ENCODE assay signal across 8 mouse cellular contexts in the genomic region with DNA sequence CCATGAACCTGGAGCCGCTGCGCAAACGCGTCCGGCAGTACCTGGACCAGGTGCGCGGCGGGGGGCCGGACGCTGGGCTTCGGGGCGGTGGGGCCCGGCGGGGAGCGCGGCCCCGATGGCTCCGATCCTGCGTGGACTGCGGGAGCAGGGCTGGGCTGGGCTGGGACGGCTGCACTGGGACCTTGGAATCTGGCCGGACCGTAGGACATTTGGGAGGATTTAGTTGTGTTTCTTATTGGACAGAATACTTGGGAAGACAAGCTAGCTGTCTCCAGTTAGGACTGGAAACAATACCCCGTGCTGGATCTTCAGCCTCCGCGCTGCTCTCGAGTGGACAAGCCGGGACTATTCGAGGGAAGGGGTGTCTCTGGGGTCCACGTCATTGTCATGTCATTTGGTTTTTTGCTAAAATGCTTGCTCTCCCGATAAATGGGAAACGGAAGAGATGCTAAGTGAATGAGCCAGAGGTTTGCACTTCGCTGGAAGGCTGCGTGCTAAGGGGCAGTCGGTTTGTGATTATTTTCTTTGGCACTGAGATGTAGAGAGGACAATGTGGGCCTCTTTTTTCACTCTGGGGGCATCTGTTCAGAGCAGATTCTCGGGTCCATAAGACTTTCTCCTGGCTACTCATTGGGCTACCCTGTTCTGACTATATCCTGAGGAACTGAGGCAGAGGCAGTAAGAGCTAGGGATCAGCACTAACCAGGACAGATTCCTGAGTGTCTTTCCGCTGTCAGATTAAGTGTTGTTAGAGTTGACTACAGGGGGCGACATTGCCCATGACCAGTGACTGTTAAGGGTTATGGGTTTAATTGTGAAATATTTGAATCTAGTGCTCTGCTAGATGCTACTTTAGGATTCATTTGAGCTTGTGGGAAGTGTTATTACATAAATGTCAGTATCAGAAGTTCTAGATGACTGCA. TPM values are rescaled to one million over a fixed set of nuclear protein-coding genes. Genes with fewer than 3 reads are reported as not detected.
DNase-seq lines count a peak whose midpoint lies in the region; ATAC-seq lines count a peak whose summit lies in the region.

No protein-coding gene starts in this region.

- no peaks in the 10 kb centered on the region for H3K27me3 ChIP-seq in embryonic facial prominence, embryonic 12.5 days
- H3K27me3 ChIP-seq in lung, embryonic 15.5 days, result no peaks in the 10 kb centered on the region
- H3K27me3 ChIP-seq in neural tube, embryonic 15.5 days (replicated peaks), result no peaks in the 10 kb centered on the region

- H3K36me3 ChIP-seq in embryonic facial prominence, embryonic 12.5 days, result peaks cover 19% of the 10 kb centered on the region
- peaks cover 21% of the 10 kb centered on the region for H3K36me3 ChIP-seq in lung, embryonic 15.5 days
- peaks cover 21% of the 10 kb centered on the region for H3K36me3 ChIP-seq in neural tube, embryonic 15.5 days

- WGBS in embryonic facial prominence, embryonic 12.5 days, result under 1% methylated on average over 38 of the region's 38 CpGs
- 2% methylated on average over 38 of the region's 38 CpGs for WGBS in lung, embryonic 15.5 days
- WGBS in neural tube, embryonic 15.5 days, result under 1% methylated on average over 36 of the region's 38 CpGs

- peak overlapping the region; percentile 89 for H3K9ac ChIP-seq in embryonic facial prominence, embryonic 12.5 days
- H3K9ac ChIP-seq in lung, embryonic 15.5 days, result peak overlapping the region; percentile 94
- H3K9ac ChIP-seq in neural tube, embryonic 15.5 days (replicated peaks), result peak overlapping the region; percentile 95

- ATAC-seq in activated CD4-positive, CD25-positive, alpha-beta regulatory T cell, adult 4 months, result peak; percentile 40
- ATAC-seq in embryonic facial prominence, embryonic 12.5 days (ENCODE audit: insufficient number of reproducible peaks, insufficient read depth, low FRiP score, low TSS enrichment), result peak; percentile 62
- peak; percentile 41 for ATAC-seq in lung, embryonic 15.5 days (ENCODE audit: borderline replicate concordance, extremely low read depth, low FRiP score, low TSS enrichment)
- ATAC-seq in neural tube, embryonic 15.5 days (ENCODE audit: low FRiP score), result peak; percentile 78

- H3K9me3 ChIP-seq in embryonic facial prominence, embryonic 12.5 days, result no peaks in the 10 kb centered on the region
- no peaks in the 10 kb centered on the region for H3K9me3 ChIP-seq in lung, embryonic 15.5 days
- no peaks in the 10 kb centered on the region for H3K9me3 ChIP-seq in neural tube, embryonic 15.5 days (replicated peaks)

- peak; percentile 34 to 56 for DNase-seq in CD8-positive naive resting alpha-beta T cell, adult 2 months (ENCODE audit: low read depth in 2 of 2, low spot score in 2 of 2)
- peak; percentile 63 to 66 for DNase-seq in heart, postnatal 10 days
- peak; percentile 57 to 70 for DNase-seq in kidney, postnatal 4 days
- DNase-seq in ovary, postnatal 14 days (ENCODE audit: low spot score), result no peak

- intact Hi-C loops in heart, postnatal 10 days (cut with DNase I), result loop anchor here (1.0 kb wide), 2 partner anchors 27 to 131 kb away; a partner anchor contains a TSS

- peak overlapping the region; percentile 87 for H3K4me3 ChIP-seq in embryonic facial prominence, embryonic 12.5 days
- peak overlapping the region; percentile 98 for H3K4me3 ChIP-seq in lung, embryonic 15.5 days
- peak overlapping the region; percentile 99 for H3K4me3 ChIP-seq in neural tube, embryonic 15.5 days (replicated peaks)

- H3K27ac ChIP-seq in embryonic facial prominence, embryonic 12.5 days, result peak overlapping the region; percentile 67
- H3K27ac ChIP-seq in lung, embryonic 15.5 days, result peak overlapping the region; percentile 91
- H3K27ac ChIP-seq in neural tube, embryonic 15.5 days (replicated peaks), result peak overlapping the region; percentile 80

- H3K4me1 ChIP-seq in embryonic facial prominence, embryonic 12.5 days, result peaks cover 10% of the 10 kb centered on the region
- H3K4me1 ChIP-seq in lung, embryonic 15.5 days, result peaks cover 33% of the 10 kb centered on the region
- peaks cover 33% of the 10 kb centered on the region for H3K4me1 ChIP-seq in neural tube, embryonic 15.5 days

- peak overlapping the region; percentile 86 for H3K4me2 ChIP-seq in embryonic facial prominence, embryonic 12.5 days (replicated peaks)
- H3K4me2 ChIP-seq in lung, embryonic 15.5 days, result peak overlapping the region; percentile 79
- peak overlapping the region; percentile 89 for H3K4me2 ChIP-seq in neural tube, embryonic 15.5 days

RNA-seq across cellular contexts. Expression of a gene that starts 0.6 kb away (rescaled TPM):
- polyA plus RNA-seq in activated CD4-positive, CD25-positive, alpha-beta regulatory T cell, adult 4 months (2017; shearing (Covaris generic)), result 10 to 100 TPM; 26.7 to 29.7 TPM
- polyA plus RNA-seq in embryonic facial prominence, embryonic 12.5 days (2016; fragmentation: Nextera tagmentation; extraction: Ambion mirVana), result 237 and 247 TPM in 2 replicates
- 10 to 100 TPM; 40.6 to 43.1 TPM for total RNA-seq in heart, postnatal 10 days (2021)
- 214 and 215 TPM in 2 replicates for polyA plus RNA-seq in lung, embryonic 15.5 days (2015; fragmentation: Nextera tagmentation; extraction: Ambion mirVana)
- 138 and 149 TPM in 2 replicates for polyA plus RNA-seq in neural tube, embryonic 15.5 days (2015; fragmentation: Nextera tagmentation; extraction: Ambion mirVana)

RNA-seq across cellular contexts. Expression of a gene that starts 27.3 kb away (rescaled TPM):
- polyA plus RNA-seq in activated CD4-positive, CD25-positive, alpha-beta regulatory T cell, adult 4 months (2017; shearing (Covaris generic)), result 10 to 100 TPM; 18.6 to 20.1 TPM
- polyA plus RNA-seq in embryonic facial prominence, embryonic 12.5 days (2016; fragmentation: Nextera tagmentation; extraction: Ambion mirVana), result 45.7 and 49.7 TPM in 2 replicates
- 10 to 100 TPM; 14.0 to 15.0 TPM for total RNA-seq in heart, postnatal 10 days (2021)
- 41.9 and 45.4 TPM in 2 replicates for polyA plus RNA-seq in lung, embryonic 15.5 days (2015; fragmentation: Nextera tagmentation; extraction: Ambion mirVana)
- polyA plus RNA-seq in neural tube, embryonic 15.5 days (2015; fragmentation: Nextera tagmentation; extraction: Ambion mirVana), result 41.7 and 42.5 TPM in 2 replicates

RNA-seq across cellular contexts. Expression of a gene that starts 52.4 kb away (rescaled TPM):
- not detected for polyA plus RNA-seq in activated CD4-positive, CD25-positive, alpha-beta regulatory T cell, adult 4 months (2017; shearing (Covaris generic))
- polyA plus RNA-seq in embryonic facial prominence, embryonic 12.5 days (2016; fragmentation: Nextera tagmentation; extraction: Ambion mirVana), result 0.25 and 0.35 TPM in 2 replicates
- total RNA-seq in heart, postnatal 10 days (2021), result not detected
- 0.17 and 0.24 TPM in 2 replicates for polyA plus RNA-seq in lung, embryonic 15.5 days (2015; fragmentation: Nextera tagmentation; extraction: Ambion mirVana)
- polyA plus RNA-seq in neural tube, embryonic 15.5 days (2015; fragmentation: Nextera tagmentation; extraction: Ambion mirVana), result 0.83 and 1.4 TPM in 2 replicates
